Mouse (Mus musculus) CH12.LX (cell line): ENCODE measurements around the gene Gtf3c4. TPM values are rescaled to one million over a fixed set of nuclear protein-coding genes. Genes with fewer than 3 reads are reported as not detected.

Source experiments
- DNase-seq: peaks from one replicate; pipeline ENCODE4 v3.0.0-alpha.2; 2013; ENCODE audit errors: extremely low read depth
- H3K27ac ChIP-seq: 2 replicates; pipeline ENCODE4 v1.5.1; 2012; ENCODE audit warnings: low read depth, mild to moderate bottlenecking, control low read depth, moderate library complexity; ENCODE audit not compliant: insufficient read depth
- H3K27me3 ChIP-seq: replicated peaks from 2 replicates; pipeline ENCODE3; 2012; ENCODE audit warnings: inconsistent platforms
- H3K36me3 ChIP-seq, 2 experiments: replicated peaks in 1 of 2; 2 replicates each; pipeline versions ENCODE3 to v1.6.1; 2012; ENCODE audit warnings: inconsistent platforms in 1 of 2, low read length in 1 of 2, mild to moderate bottlenecking in 1 of 2, mixed read lengths in 1 of 2, moderate library complexity in 1 of 2; ENCODE audit not compliant: control insufficient read depth in 1 of 2, insufficient read depth in 1 of 2
- H3K4me1 ChIP-seq, 2 experiments: 2 replicates each; pipeline ENCODE4 v1.6.1; 2012; ENCODE audit warnings: inconsistent platforms in 1 of 2, moderate library complexity in 1 of 2; ENCODE audit not compliant: insufficient read depth in 2 of 2, control insufficient read depth in 1 of 2
- H3K4me2 ChIP-seq: 2 replicates; pipeline ENCODE4 v1.6.1; 2012; ENCODE audit warnings: low read depth, mild to moderate bottlenecking, control low read depth; ENCODE audit not compliant: poor library complexity, insufficient read depth, severe bottlenecking
- H3K4me3 ChIP-seq, 3 experiments: fragments of 150-350 bp in 1 of 3; sonication (generic) in 1 of 3; replicated peaks in 1 of 3; 2 replicates each; pipeline versions ENCODE3 to v1.5.1; 2011 to 2012; ENCODE audit warnings: low read depth in 2 of 3, low read length in 2 of 3, mild to moderate bottlenecking in 2 of 3, moderate library complexity in 2 of 3, control low read depth in 1 of 3, improper control_type of control experiment in 1 of 3, inconsistent platforms in 1 of 3, mixed read lengths in 1 of 3; ENCODE audit not compliant: poor library complexity in 1 of 3
- H3K79me2 ChIP-seq: replicated peaks from 2 replicates; pipeline ENCODE4 v1.6.1; 2012; ENCODE audit warnings: mild to moderate bottlenecking, moderate library complexity; ENCODE audit not compliant: control insufficient read depth, poor library complexity, insufficient read depth, severe bottlenecking; ENCODE audit errors: extremely low read depth
- H3K9ac ChIP-seq: 2 replicates; pipeline ENCODE4 v1.6.1; 2012; ENCODE audit warnings: low read depth, mild to moderate bottlenecking, control low read depth, moderate library complexity; ENCODE audit not compliant: insufficient read depth
- H3K9me3 ChIP-seq: replicated peaks from 2 replicates; pipeline ENCODE3; 2012; ENCODE audit warnings: low read length, inconsistent platforms, mixed read lengths
- BHLHE40 ChIP-seq: IDR thresholded peaks from 2 replicates; pipeline ENCODE4 v1.6.1; 2011; ENCODE audit warnings: mild to moderate bottlenecking, low read depth, low read length, improper control_type of control experiment
- CHD1 ChIP-seq: IDR thresholded peaks from 2 replicates; pipeline ENCODE4 v1.6.1; 2012; ENCODE audit warnings: low read depth, low read length, improper control_type of control experiment, inconsistent platforms
- CHD2 ChIP-seq: IDR thresholded peaks from 2 replicates; pipeline ENCODE4 v1.6.1; 2011; ENCODE audit warnings: low read length, improper control_type of control experiment
- ELF1 ChIP-seq: IDR thresholded peaks from 2 replicates; pipeline ENCODE4 v1.6.1; 2014; ENCODE audit warnings: low read depth, mild to moderate bottlenecking, inconsistent platforms, low read length, improper control_type of control experiment
- HCFC1 ChIP-seq: IDR thresholded peaks from 2 replicates; pipeline ENCODE4 v1.6.1; 2012; ENCODE audit warnings: low read depth, mild to moderate bottlenecking, inconsistent platforms, low read length, improper control_type of control experiment
- KAT2A ChIP-seq: IDR thresholded peaks from 2 replicates; pipeline ENCODE4 v1.6.1; 2012; ENCODE audit warnings: low read length, improper control_type of control experiment, inconsistent platforms; ENCODE audit not compliant: insufficient replicate concordance
- MAFK ChIP-seq: IDR thresholded peaks from 2 replicates; pipeline ENCODE4 v1.6.1; 2011; ENCODE audit warnings: low read length, improper control_type of control experiment; ENCODE audit not compliant: insufficient replicate concordance
- MAZ ChIP-seq: IDR thresholded peaks from 2 replicates; pipeline ENCODE4 v1.6.1; 2012; ENCODE audit warnings: low read depth, mild to moderate bottlenecking, inconsistent platforms, low read length, improper control_type of control experiment, moderate library complexity
- MYC ChIP-seq: IDR thresholded peaks from 2 replicates; pipeline ENCODE4 v1.6.1; 2011; ENCODE audit warnings: low read depth, mild to moderate bottlenecking, improper control_type of control experiment, low read length
- NELFE ChIP-seq: IDR thresholded peaks from 2 replicates; pipeline ENCODE4 v1.6.1; 2011; ENCODE audit warnings: low read depth, low read length, improper control_type of control experiment
- PAX5 ChIP-seq: IDR thresholded peaks from 2 replicates; pipeline ENCODE4 v1.6.1; 2012; ENCODE audit warnings: low read length, inconsistent platforms, mixed read lengths
- RAD21 ChIP-seq: IDR thresholded peaks from 2 replicates; pipeline ENCODE4 v1.6.1; 2011; ENCODE audit warnings: low read depth, mild to moderate bottlenecking, low read length, improper control_type of control experiment, moderate library complexity
- SIN3A ChIP-seq: IDR thresholded peaks from 2 replicates; pipeline ENCODE4 v1.6.1; 2012; ENCODE audit warnings: low read length, improper control_type of control experiment, inconsistent platforms
- SMC3 ChIP-seq: IDR thresholded peaks from 2 replicates; pipeline ENCODE4 v1.6.1; 2011; ENCODE audit warnings: low read depth, low read length, improper control_type of control experiment
- TBP ChIP-seq: conservative IDR thresholded peaks from 2 replicates; pipeline ENCODE4 v1.6.1; 2011; ENCODE audit warnings: low read depth, low read length, improper control_type of control experiment
- UBTF ChIP-seq: IDR thresholded peaks from 2 replicates; pipeline ENCODE4 v1.6.1; 2012; ENCODE audit warnings: low read depth, mild to moderate bottlenecking, inconsistent platforms, low read length, improper control_type of control experiment, moderate library complexity
- USF1 ChIP-seq: IDR thresholded peaks from 2 replicates; pipeline ENCODE4 v1.6.1; 2014; ENCODE audit warnings: low read depth, mild to moderate bottlenecking, inconsistent platforms, low read length, improper control_type of control experiment
- ZKSCAN1 ChIP-seq: IDR thresholded peaks from 2 replicates; pipeline ENCODE4 v1.6.1; 2012; ENCODE audit warnings: low read depth, inconsistent platforms, low read length, improper control_type of control experiment, borderline replicate concordance
- dilution Hi-C: fragments of 300-500 bp; cut with MboI; formaldehyde crosslinking; loops from 2 replicates; pipeline ENCODE4 v1.14.3; 2020; ENCODE audit warnings: low sequenced_read_pairs; ENCODE audit not compliant: extremely low pct_unique_long_range_greater_than_20kb, extremely low pct_ligation_motif_present
- in situ Hi-C: fragments of 300-500 bp; cut with MboI; formaldehyde crosslinking; loops from 3 replicates; pipeline ENCODE4 v1.14.3; 2019; ENCODE audit warnings: low sequenced_read_pairs, low pct_ligation_motif_present, low pct_unique_long_range_greater_than_20kb, mixed read lengths
- polyA plus RNA-seq: library from polyadenylated mRNA; unstranded; fragments of >175 nt; gene quantifications from 2 replicates; pipeline ENCODE4 v1.2.1, GENCODE M21; 2012; ENCODE audit warnings: low read depth; ENCODE audit not compliant: insufficient read length
- total RNA-seq, 2 experiments: library from RNA; depleted of rRNA; stranded (reverse); fragments of 300-350 nt in 1 of 2; fragments of >200 nt in 1 of 2; gene quantifications; 2 replicates each; pipeline ENCODE4 v1.2.3; 2012 to 2014

Gene Gtf3c4
- total and polyA plus RNA-seq, 3 experiments, result 13.2 to 17.4 (median 16.1) TPM

GRCm38 (mm10) chr2:28855773-28856172 is 15.6 kb upstream of the Gtf3c4 start:
- H3K4me3 ChIP-seq, result no peak overlapping the region
- TF ChIP-seq MAFK (no peak), NELFE (no peak), SIN3A (no peak), PAX5 (no peak), HCFC1 (no peak), SMC3 (no peak), CHD2 (no peak), KAT2A (no peak)
- DNase-seq, result no peak
- H3K27me3 ChIP-seq, result no peaks in the 10 kb centered on the region
- no peaks in the 10 kb centered on the region for H3K4me1 ChIP-seq
- H3K36me3 ChIP-seq, result peaks cover 62 to 92% of the 10 kb centered on the region in 2 experiments
- no peaks in the 10 kb centered on the region; the same call in 1 of the 2 replicates for H3K79me2 ChIP-seq
- no peaks in the 10 kb centered on the region for H3K9me3 ChIP-seq
- no peak overlapping the region for H3K4me2 ChIP-seq
- no peak overlapping the region for H3K9ac ChIP-seq
- in situ Hi-C loops (no loop called here), dilution Hi-C loops (no loop called here)
- no peak overlapping the region for H3K27ac ChIP-seq

- no peak for DNase-seq
- H3K27me3 ChIP-seq, result no peaks in the 10 kb centered on the region
- H3K4me1 ChIP-seq, result peaks cover 0 to 3% of the 10 kb centered on the region in 2 experiments; a peak in 1 of 4 replicates
- TF ChIP-seq SIN3A, result no peak
- H3K9ac ChIP-seq, result no peak overlapping the region
- H3K79me2 ChIP-seq, result no peaks in the 10 kb centered on the region; the same call in 1 of the 2 replicates
- dilution Hi-C loops, result no loop called here
- in situ Hi-C loops, result no loop called here
- H3K27ac ChIP-seq, result no peak overlapping the region
- no peaks in the 10 kb centered on the region for H3K9me3 ChIP-seq
- peaks cover 60 to 91% of the 10 kb centered on the region in 2 experiments for H3K36me3 ChIP-seq
- no peak overlapping the region for H3K4me2 ChIP-seq
- H3K4me3 ChIP-seq, result no peak overlapping the region
Measured at GRCm38 (mm10) chr2:28852594-28852993, 12.4 kb upstream of the Gtf3c4 start.

- Histone ChIP-seq H3K4me2 (no peak overlapping the region), H3K4me1 (peaks cover 0 to 19% of the 10 kb centered on the region in 2 experiments; a peak in 1 of 4 replicates), H3K9me3 (no peaks in the 10 kb centered on the region), H3K36me3 (peaks cover 64 to 93% of the 10 kb centered on the region in 2 experiments), H3K4me3 (no peak overlapping the region), H3K27me3 (no peaks in the 10 kb centered on the region), H3K9ac (no peak overlapping the region), H3K27ac (no peak overlapping the region), H3K79me2 (peaks cover under 1% of the 10 kb centered on the region)
- DNase-seq, result no peak
- in situ Hi-C loops, result no loop called here
- TF ChIP-seq UBTF (no peak), USF1 (no peak), ZKSCAN1 (no peak), NELFE (no peak), ELF1 (no peak), CHD2 (no peak), RAD21 (no peak), MAZ (no peak), BHLHE40 (no peak), KAT2A (no peak), MYC (no peak), CHD1 (no peak), TBP (no peak)
- dilution Hi-C loops, result no loop called here
Measured at GRCm38 (mm10) chr2:28848879-28849278, 8.7 kb upstream of the Gtf3c4 start.
